Mouse (Mus musculus) retina, embryonic 14.5 days (tissue): ENCODE measurements around the gene Nrbf2.
A peak's percentile ranks its signal among the peaks of the same experiment; 100 is the strongest.

Experiments
- DNase-seq: peaks from one replicate; pipeline ENCODE4 v3.0.0-alpha.2; 2015; ENCODE audit warnings: low spot score

The Nrbf2 gene

DNA sequence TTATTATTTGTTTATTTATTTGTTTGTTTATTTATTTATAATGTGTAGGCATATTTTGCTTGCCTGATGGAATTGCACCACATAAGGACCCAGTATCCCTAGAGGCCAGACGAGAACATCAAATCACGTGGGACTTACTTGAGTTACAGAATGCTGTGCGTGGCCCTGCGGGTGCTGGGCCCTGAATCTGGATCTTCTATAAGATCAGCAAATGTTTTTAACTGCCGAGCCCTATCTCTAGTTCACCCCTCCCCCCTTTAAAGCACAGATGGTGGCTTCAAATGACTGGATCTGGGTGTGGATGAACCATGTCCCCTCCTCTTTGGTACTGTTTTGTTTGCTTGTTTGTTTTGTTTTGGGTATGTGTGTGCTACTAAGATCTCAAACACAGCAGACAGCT, 10.2 kb upstream of the Nrbf2 start:
- DNase-seq: no peak

DNA sequence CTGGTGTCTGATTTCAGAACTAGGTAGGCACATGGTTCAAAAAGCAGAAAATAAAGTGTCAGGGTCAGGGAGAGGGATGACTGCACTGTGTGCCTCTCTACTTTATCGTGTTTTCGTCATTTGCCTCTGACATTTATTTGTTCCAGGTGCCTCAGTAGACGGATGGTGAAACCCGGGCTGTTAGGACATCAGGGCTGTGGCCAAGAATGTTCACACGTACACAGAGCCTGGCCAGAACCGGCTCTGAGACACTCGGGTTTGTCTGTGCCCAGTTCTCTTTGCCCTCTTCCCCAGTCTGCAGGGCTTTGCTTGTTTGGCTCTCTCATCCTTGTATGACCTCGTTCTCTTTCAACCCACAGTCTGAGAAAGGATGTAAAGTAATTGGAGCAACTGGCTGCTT, 6.0 kb upstream of the Nrbf2 start:
- no peak for DNase-seq

GRCm38 (mm10) chr10:67290622-67291021, 5.5 kb upstream of the Nrbf2 start:
- no peak for DNase-seq

GRCm38 (mm10) chr10:67287877-67288276, 2.8 kb upstream of the Nrbf2 start:
- DNase-seq: no peak

GRCm38 (mm10) chr10:67284761-67285175, 337 bp downstream of the Nrbf2 start:
- DNase-seq: no peak

- no peak for DNase-seq
Observed at GRCm38 (mm10) chr10:67284311-67284710, 794 bp downstream of the Nrbf2 start.

- no peak for DNase-seq
Observed at GRCm38 (mm10) chr10:67283516-67283915, 1.6 kb downstream of the Nrbf2 start.

GRCm38 (mm10) chr10:67282531-67282930, 2.6 kb downstream of the Nrbf2 start:
- DNase-seq: no peak

GRCm38 (mm10) chr10:67281852-67282251, 3.3 kb downstream of the Nrbf2 start:
- no peak for DNase-seq

GRCm38 (mm10) chr10:67275916-67276315, 9.2 kb downstream of the Nrbf2 start:
- no peak for DNase-seq

DNA sequence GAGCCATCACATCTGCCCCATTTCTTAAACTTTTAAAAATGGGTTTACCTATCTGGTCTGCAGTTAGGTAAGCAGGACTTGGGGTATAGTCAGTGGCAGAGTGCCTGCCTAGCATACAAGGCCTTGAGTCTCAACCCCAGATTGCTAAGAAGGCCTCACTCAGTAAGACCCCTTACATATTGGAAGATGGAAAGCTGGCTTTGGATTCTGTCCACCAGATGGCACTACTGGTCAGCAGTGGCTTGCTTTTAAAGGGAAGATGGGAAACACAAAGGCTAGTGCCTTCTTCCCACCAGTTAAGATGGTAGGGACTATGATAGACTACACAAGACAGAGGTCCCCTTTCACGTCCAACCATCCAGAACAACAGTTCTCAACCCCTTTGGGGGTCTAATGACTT, 20.3 kb downstream of the Nrbf2 start:
- DNase-seq: peak; percentile 76

DNA sequence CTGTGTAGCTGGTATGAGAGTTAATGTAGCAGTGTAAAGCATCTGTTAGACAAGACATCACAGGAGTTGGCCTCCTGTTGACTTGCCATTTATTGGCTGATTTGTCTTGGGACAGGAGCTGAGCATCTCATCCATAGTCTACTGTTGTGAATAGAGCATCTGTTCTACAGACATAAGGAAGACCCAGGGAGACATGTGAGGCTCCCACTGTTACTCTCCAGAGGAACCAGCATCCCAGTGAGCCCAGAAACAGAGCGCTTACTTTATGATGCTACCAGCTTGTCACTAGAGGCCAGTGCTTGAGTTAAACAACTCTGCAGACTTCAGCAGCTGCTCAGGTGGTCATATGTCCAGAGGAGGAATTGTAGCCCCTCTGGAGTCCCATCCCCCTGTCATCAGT, 32.0 kb downstream of the Nrbf2 start:
- no peak for DNase-seq

DNA sequence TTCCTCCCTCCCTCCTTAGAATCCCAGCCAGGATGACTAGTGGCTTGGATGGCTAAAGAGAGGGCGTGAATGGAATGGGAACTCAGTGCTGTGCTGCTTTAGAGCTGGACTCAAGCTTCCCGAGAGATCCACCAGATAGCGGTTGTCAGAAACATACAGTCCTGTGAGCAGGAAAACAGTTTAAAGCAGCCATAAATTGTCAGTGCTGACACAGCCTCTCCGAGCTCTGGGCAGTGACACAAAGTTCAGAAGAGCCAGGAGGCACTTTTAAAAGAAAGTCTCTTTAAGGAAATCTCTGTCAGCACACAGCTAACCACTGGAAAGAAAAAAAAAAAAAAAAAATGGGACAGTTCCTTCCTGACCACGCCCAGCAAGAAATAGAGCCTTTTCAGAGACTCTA, 32.8 kb downstream of the Nrbf2 start:
- no peak for DNase-seq

GRCm38 (mm10) chr10:67250846-67251245, 34.3 kb downstream of the Nrbf2 start:
- no peak for DNase-seq

DNA sequence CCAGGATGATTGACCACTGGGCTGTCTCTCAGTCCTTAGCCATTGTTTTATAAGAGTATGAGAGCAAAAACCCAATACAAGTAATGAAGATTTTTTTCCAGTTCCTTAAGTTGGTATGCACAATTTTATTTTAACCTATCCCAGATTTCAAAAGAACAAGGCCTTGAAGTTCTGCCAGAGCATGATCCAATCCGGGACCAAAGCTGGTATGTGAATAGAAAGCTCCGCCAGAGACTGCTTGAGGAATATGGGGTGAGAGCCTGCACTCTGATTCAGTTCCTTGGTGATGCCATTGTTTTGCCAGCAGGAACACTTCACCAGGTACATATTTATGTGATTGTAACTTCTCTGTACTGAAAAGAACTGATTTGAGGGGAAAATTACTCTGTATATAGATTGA, 35.6 kb downstream of the Nrbf2 start:
- no peak for DNase-seq

- DNase-seq: peak; percentile 63
Observed at GRCm38 (mm10) chr10:67247145-67247544, 38.0 kb downstream of the Nrbf2 start.

DNA sequence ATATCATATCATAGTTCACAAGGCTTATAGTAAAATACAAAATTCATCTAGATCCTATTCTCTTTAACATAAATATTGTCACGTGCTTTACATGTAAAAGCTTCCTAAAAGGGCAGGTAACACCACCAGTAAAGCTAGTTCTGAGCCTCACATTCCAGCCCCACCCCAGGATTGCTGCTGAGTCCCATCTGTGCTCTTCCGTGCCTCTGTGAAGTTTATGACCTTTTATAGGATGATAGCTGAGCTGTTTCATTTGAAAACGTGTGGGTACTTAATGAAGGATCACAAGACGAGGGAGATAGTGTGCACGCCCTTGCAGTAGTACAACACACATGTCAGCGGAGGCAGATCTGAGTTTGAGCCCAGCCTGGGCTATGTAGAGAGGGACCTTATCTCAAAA, 54.7 kb downstream of the Nrbf2 start:
- no peak for DNase-seq

DNA sequence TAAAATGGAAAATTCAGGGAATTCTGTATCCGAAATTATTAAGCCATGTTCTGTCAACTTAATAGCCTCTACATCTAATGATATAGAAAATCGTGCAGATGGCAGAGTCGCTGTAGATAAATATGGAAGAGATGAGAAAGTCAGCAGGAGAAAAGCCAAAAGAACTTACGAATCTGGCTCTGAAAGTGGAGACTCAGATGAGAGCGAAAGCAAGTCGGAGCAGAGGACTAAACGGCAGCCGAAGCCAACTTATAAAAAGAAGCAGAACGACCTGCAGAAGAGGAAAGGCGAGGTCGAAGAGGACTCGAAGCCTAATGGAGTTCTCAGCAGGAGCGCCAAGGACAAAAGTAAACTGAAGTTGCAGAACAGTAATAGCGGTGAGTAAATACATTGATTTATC, 58.6 kb downstream of the Nrbf2 start:
- DNase-seq: no peak

GRCm38 (mm10) chr10:67226109-67226508, 59.0 kb downstream of the Nrbf2 start:
- no peak for DNase-seq

- DNase-seq: no peak
Observed at GRCm38 (mm10) chr10:67225528-67225927, 59.6 kb downstream of the Nrbf2 start.

- DNase-seq: no peak
Observed at GRCm38 (mm10) chr10:67223942-67224341, 61.2 kb downstream of the Nrbf2 start.

DNA sequence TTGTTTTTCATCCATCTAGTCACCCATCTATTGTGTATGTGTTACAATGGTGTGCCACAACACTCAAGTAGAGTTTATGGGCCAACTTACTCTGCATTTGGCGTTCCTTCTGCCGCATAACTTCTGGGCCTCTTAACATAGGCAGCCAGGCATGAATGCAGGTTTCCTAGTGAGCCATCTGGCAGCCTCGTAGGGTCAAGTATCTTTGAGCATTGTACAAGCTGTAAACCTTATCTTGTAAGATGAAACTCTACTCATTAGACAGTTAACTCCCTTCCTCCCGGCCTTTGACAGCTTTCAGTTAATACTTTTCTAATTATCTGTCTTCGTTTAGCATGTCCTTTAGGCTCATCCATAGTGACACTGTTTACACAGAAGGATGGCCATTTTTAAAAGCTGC, 63.8 kb downstream of the Nrbf2 start:
- peak; percentile 34 for DNase-seq

DNA sequence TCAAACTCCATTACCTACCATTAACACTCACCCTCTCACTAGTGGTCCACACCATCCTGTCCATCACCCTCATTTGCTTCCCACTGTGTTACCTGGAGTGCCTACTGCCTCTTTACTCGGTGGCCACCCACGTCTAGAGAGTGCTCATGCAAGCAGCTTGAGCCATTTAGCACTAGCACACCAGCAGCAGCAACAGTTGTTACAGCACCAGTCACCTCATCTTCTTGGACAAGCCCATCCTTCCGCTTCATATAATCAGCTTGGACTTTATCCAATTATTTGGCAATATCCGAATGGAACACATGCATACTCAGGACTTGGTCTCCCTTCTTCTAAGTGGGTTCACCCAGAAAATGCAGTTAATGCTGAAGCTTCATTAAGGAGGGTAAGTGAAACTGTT, 64.9 kb downstream of the Nrbf2 start:
- DNase-seq: no peak

- no peak for DNase-seq
Observed at GRCm38 (mm10) chr10:67218873-67219565, 66.1 kb downstream of the Nrbf2 start.

- DNase-seq: peak; percentile 29
Observed at GRCm38 (mm10) chr10:67216872-67217271, 68.2 kb downstream of the Nrbf2 start.
